Mouse (Mus musculus): ENCODE results near the gene Chst14.

GRCm38 (mm10) chr2:118975855-118976254 is 49.6 kb downstream of the Chst14 start:
- TF ChIP-seq POLR2A (IDR thresholded peaks at IDR 0.05; ENCODE audit: extremely low read depth, insufficient read depth, low read length) (no peak), CTCF (IDR thresholded peaks at IDR 0.05; ENCODE audit: extremely low read depth, insufficient read depth, low read length) (no peak)
